Mouse (Mus musculus) liver, embryonic 14.5 days (tissue): Measurements from ENCODE around the gene Agbl5. TPM values are rescaled to one million over a fixed set of nuclear protein-coding genes. Genes with fewer than 3 reads are reported as not detected.

Experiments used
- ATAC-seq: fragments of 200-750 bp; cut with Nextera tagmentation; 2 replicates; pipeline ENCODE4 v1.8.0; 2017; ENCODE audit warnings: moderate number of reproducible peaks, mild to moderate bottlenecking, moderate library complexity; ENCODE audit not compliant: insufficient read depth
- DNase-seq, 3 experiments: peaks; one replicate each; pipeline ENCODE4 v3.0.0-alpha.2; 2012 to 2013; ENCODE audit warnings: low read depth in 3 of 3, low spot score in 3 of 3
- H3K27ac ChIP-seq: fragments of 300-500 bp; sonication (generic); 2 replicates; pipeline ENCODE4 v1.5.1; 2014; ENCODE audit warnings: moderate library complexity, mild to moderate bottlenecking, control low read depth, inconsistent platforms
- H3K27me3 ChIP-seq: fragments of 300-500 bp; sonication (generic); 2 replicates; pipeline ENCODE4 v1.6.1; 2014; ENCODE audit warnings: mild to moderate bottlenecking, low read length, moderate library complexity; ENCODE audit not compliant: control insufficient read depth, insufficient read depth
- H3K36me3 ChIP-seq: fragments of 300-500 bp; sonication (generic); replicated peaks from 2 replicates; pipeline ENCODE4 v1.6.1; 2014; ENCODE audit warnings: low read depth; ENCODE audit not compliant: control insufficient read depth, insufficient read depth
- H3K4me1 ChIP-seq, 2 experiments: fragments of 200-500 bp in 1 of 2; fragments of 300-500 bp in 1 of 2; sonication (generic) in 1 of 2; replicated peaks; 2 replicates each; pipeline ENCODE4 v1.6.1; 2012 to 2014; ENCODE audit warnings: antibody characterized with exemption in 1 of 2, inconsistent platforms in 1 of 2, low read length in 1 of 2; ENCODE audit not compliant: control insufficient read depth in 2 of 2, insufficient read depth in 2 of 2
- H3K4me2 ChIP-seq: fragments of 300-500 bp; sonication (generic); 2 replicates; pipeline ENCODE4 v1.6.1; 2014; ENCODE audit warnings: low read depth, mild to moderate bottlenecking, control low read depth, moderate library complexity
- H3K4me3 ChIP-seq, 2 experiments: fragments of 200-500 bp in 1 of 2; fragments of 300-500 bp in 1 of 2; sonication (generic) in 1 of 2; 2 replicates each; pipeline ENCODE4 v1.5.1; 2012 to 2014; ENCODE audit warnings: low read depth in 2 of 2, low read length in 2 of 2, mild to moderate bottlenecking in 2 of 2, control low read depth in 1 of 2, inconsistent platforms in 1 of 2, moderate library complexity in 1 of 2; ENCODE audit not compliant: insufficient read depth in 1 of 2
- H3K9ac ChIP-seq: fragments of 300-500 bp; sonication (generic); replicated peaks from 2 replicates; pipeline ENCODE4 v1.6.1; 2014; ENCODE audit warnings: mild to moderate bottlenecking, control low read depth, moderate library complexity
- H3K9me3 ChIP-seq: fragments of 300-500 bp; sonication (generic); 2 replicates; pipeline ENCODE4 v1.6.1; 2016; ENCODE audit warnings: low read length, mixed read lengths; ENCODE audit not compliant: control insufficient read depth
- CTCF ChIP-seq: IDR thresholded peaks from 2 replicates; pipeline ENCODE4 v1.5.1; 2016; ENCODE audit warnings: antibody characterized with exemption, low read depth, control low read depth
- EP300 ChIP-seq: IDR thresholded peaks from 2 replicates; pipeline ENCODE4 v1.6.1; 2016; ENCODE audit warnings: antibody characterized with exemption, low read depth
- whole genome bisulfite sequencing: fragments of 180-500 bp; shearing (Covaris S2); extraction: QIAGEN DNeasy Blood & Tissue Kit; methylation state at CpG from one replicate; pipeline ENCODE4 v1.1.7; 2014; ENCODE audit not compliant: insufficient replicate concordance; 5-methylcytosine and 5-hydroxymethylcytosine counted together
- polyA plus RNA-seq, 2 experiments: library from polyadenylated mRNA; depleted of rRNA in 1 of 2; stranded (reverse) in 1 of 2; unstranded in 1 of 2; fragments of >200 nt; fragmentation: Nextera tagmentation in 1 of 2; extraction: Ambion mirVana in 1 of 2; gene quantifications; 2 replicates each; pipeline versions ENCODE4 v1.2.1 to v1.2.3; 2012 to 2014

Agbl5 gene
- polyA plus RNA-seq, 2 experiments = 4.8 to 5.0 TPM

DNA sequence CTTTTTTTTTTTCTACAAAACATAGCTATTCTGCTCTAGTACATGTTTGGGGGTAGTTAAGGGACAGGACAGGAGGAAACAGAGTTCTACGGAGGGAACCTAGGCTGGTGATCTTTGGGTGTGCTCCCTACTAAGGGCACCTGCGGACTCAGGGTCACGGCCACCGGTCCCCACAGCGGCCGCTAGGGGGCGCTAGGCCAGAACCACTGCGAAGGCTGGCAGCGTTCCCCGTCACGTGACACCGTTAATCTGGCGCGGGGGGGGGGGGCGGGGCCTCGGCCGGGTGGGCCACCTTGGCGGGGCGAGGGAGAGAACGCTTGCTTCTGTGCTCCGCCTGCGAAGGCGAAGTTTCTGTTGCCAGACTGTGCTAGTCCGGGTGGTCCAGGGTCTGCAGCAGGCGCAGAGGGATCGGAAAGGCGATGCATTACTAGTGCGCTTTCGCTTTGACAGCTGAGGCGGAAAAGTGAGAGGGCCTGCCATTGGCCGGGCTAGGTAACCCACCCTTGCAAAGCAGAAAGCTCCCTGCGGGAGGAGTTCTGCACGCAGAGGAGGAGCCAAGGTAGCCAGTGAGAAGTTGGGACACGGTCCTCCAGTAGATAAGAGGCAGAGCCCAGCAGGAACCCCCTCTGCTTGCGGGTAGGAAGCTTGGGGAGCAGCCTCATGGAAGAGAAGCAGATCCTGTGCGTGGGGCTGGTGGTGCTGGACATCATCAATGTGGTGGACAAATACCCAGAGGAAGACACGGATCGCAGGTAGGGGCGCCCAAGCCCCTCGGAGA is 33.0 kb downstream of the Agbl5 start, which contains the start of gene Khk:
TSS of gene Khk (plus strand) at position 176 of the 778 bp plus-strand sequence.
- Histone ChIP-seq H3K4me3 (peak within 1 kb of the TSS; percentile 60 to 90), H3K36me3 (no peaks in the 10 kb centered on the region), H3K9me3 (no peaks in the 10 kb centered on the region), H3K9ac (peak within 1 kb of the TSS; percentile 75), H3K27ac (peak within 1 kb of the TSS; percentile 41), H3K4me1 (peaks cover 16 to 25% of the 10 kb centered on the region in 2 experiments), H3K4me2 (peak within 1 kb of the TSS; percentile 90), H3K27me3 (no peaks in the 10 kb centered on the region)
- under 1% methylated on average over 35 of the region's 40 CpGs for WGBS
- peak; percentile 93 for ATAC-seq
- DNase-seq = peak; percentile 81 to 87 (median 85)
- no peak for TF ChIP-seq EP300
- TF ChIP-seq CTCF = peak; percentile 96

- H3K9ac ChIP-seq = peak overlapping the region; percentile 75
- no peaks in the 10 kb centered on the region for H3K9me3 ChIP-seq
- 42% methylated on average over 10 of the region's 10 CpGs for WGBS
- no peaks in the 10 kb centered on the region for H3K36me3 ChIP-seq
- DNase-seq = no peak
- peak overlapping the region; percentile 90 for H3K4me2 ChIP-seq
- H3K4me3 ChIP-seq = peak overlapping the region; percentile 60 to 90; a peak in 3 of 4 replicates
- H3K4me1 ChIP-seq = peaks cover 16 to 25% of the 10 kb centered on the region in 2 experiments
- no peak for TF ChIP-seq CTCF
- TF ChIP-seq EP300 = no peak
- ATAC-seq = no peak
- H3K27ac ChIP-seq = no peak overlapping the region; the same call in 1 of the 2 replicates
- no peaks in the 10 kb centered on the region for H3K27me3 ChIP-seq
These were observed 34.1 kb downstream of the Agbl5 start for GRCm38 (mm10) chr5:30922581-30923041.

- WGBS = 54% methylated on average over 6 of the region's 6 CpGs
- Histone ChIP-seq H3K9me3 (no peaks in the 10 kb centered on the region), H3K4me3 (no peak overlapping the region), H3K36me3 (no peaks in the 10 kb centered on the region), H3K4me2 (peak overlapping the region; percentile 90), H3K4me1 (peaks cover 16 to 25% of the 10 kb centered on the region in 2 experiments), H3K27me3 (no peaks in the 10 kb centered on the region), H3K9ac (peak overlapping the region; percentile 75), H3K27ac (no peak overlapping the region)
- DNase-seq (no peak), ATAC-seq (no peak)
- TF ChIP-seq EP300 = no peak
- TF ChIP-seq CTCF = no peak
These were observed 34.6 kb downstream of the Agbl5 start for GRCm38 (mm10) chr5:30923119-30923518.

DNA sequence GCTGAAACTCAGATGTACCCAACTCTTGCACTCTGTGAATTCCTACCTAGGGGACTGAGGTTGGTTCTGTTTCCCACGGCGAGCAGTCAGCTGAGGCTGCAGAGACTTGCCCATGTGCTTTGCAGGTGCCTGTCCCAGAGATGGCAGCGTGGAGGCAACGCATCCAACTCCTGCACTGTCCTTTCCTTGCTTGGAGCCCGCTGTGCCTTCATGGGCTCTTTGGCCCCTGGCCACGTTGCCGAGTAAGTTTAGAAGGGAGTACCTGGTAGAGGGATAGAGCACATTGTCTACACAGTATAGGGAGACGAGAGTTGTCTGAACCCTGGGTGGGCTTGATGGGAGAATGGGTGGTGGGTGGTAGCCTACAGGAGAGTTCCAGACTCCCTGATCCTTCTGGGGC is 36.1 kb downstream of the Agbl5 start:
- 73% methylated on average over 8 of the region's 8 CpGs for WGBS
- Histone ChIP-seq H3K4me1 (peaks cover 16 to 25% of the 10 kb centered on the region in 2 experiments), H3K27ac (no peak overlapping the region), H3K36me3 (no peaks in the 10 kb centered on the region), H3K4me2 (no peak overlapping the region), H3K27me3 (no peaks in the 10 kb centered on the region), H3K9me3 (no peaks in the 10 kb centered on the region), H3K4me3 (no peak overlapping the region), H3K9ac (no peak overlapping the region)
- TF ChIP-seq CTCF (no peak), EP300 (no peak)
- no peak for ATAC-seq
- DNase-seq = no peak

DNA sequence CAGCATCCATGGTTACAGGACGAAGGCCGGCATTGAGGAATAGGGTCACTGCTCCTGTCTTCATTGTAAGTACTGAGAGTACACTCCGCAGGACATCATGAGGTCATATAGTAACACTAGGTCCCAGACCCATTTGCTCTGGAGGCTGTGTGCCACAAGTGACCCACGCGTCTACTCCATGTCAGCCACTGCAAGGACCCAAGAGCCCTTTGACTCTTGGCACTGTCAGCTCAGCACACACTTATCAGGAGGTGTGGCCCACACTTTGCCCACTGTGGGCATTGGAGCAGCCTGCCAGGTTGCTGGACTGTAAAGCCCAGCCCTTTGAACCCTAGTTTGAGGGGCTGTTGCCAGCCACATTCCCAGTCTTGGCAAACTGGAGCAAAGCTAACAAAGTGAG is 36.7 kb downstream of the Agbl5 start:
- Histone ChIP-seq H3K27ac (no peak overlapping the region), H3K4me3 (no peak overlapping the region), H3K4me1 (peaks cover 16 to 25% of the 10 kb centered on the region in 2 experiments), H3K9ac (no peak overlapping the region), H3K9me3 (no peaks in the 10 kb centered on the region), H3K4me2 (no peak overlapping the region), H3K36me3 (no peaks in the 10 kb centered on the region), H3K27me3 (no peaks in the 10 kb centered on the region)
- no peak for DNase-seq
- TF ChIP-seq CTCF (no peak), EP300 (no peak)
- ATAC-seq = no peak
- WGBS = 87% methylated on average over 5 of the region's 5 CpGs
